28 mouse cellular contexts compared by ENCODE assay signal in genomic region chr6:103533048-103533447, GRCm38 (mm10). TPM values are rescaled to one million over a fixed set of nuclear protein-coding genes. Genes with fewer than 3 reads are reported as not detected.
"Had no signal": no experiment of that assay in that cellular context is flagged by ENCODE, and none has a peak within 500 bp of the region (broad histone marks: within the 10 kb centered on the region; RNA-seq: fewer than 3 reads in every experiment).

No protein-coding gene starts in this region.

- H3K4me1 ChIP-seq: heart, embryonic 13.5 days; heart, embryonic 15.5 days; kidney, embryonic 15.5 days; limb, embryonic 13.5 days; limb, embryonic 15.5 days; liver, embryonic 12.5 days had no signal

- H3K4me3 ChIP-seq: heart, adult 2 months; heart, embryonic 13.5 days; heart, embryonic 15.5 days; hindbrain, embryonic 13.5 days; hindbrain, embryonic 15.5 days; kidney, embryonic 15.5 days; limb, embryonic 13.5 days; limb, embryonic 15.5 days; liver, embryonic 12.5 days had no signal

- DNase-seq: gastrocnemius, postnatal 14 days; gastrocnemius, postnatal 36 days; heart, adult 11 months; heart, adult 2 months; heart, postnatal 14 days; heart, postnatal 36 days; kidney, adult 11 months; kidney, adult 2 months; kidney, adult 9 months; kidney, postnatal 14 days; kidney, postnatal 36 days; layer of hippocampus, adult 9-11 months; layer of hippocampus, postnatal 36 days; left cerebral cortex, postnatal 4 days had no signal

- ATAC-seq: hindbrain, postnatal 0 days; intestine, embryonic 16.5 days; liver, embryonic 12.5 days had no signal

- H3K9me3 ChIP-seq: heart, embryonic 13.5 days; heart, embryonic 15.5 days; hindbrain, embryonic 13.5 days; hindbrain, embryonic 15.5 days; kidney, embryonic 15.5 days; limb, embryonic 13.5 days; limb, embryonic 15.5 days; liver, embryonic 12.5 days had no signal

- H3K36me3 ChIP-seq: heart, embryonic 13.5 days; heart, embryonic 15.5 days; hindbrain, embryonic 13.5 days; hindbrain, embryonic 15.5 days; kidney, embryonic 15.5 days; limb, embryonic 13.5 days; limb, embryonic 15.5 days; liver, embryonic 12.5 days had no signal

- H3K27me3 ChIP-seq: heart, embryonic 13.5 days; heart, embryonic 15.5 days; hindbrain, embryonic 13.5 days; hindbrain, embryonic 15.5 days; kidney, embryonic 15.5 days; limb, embryonic 13.5 days; limb, embryonic 15.5 days; liver, embryonic 12.5 days had no signal

- H3K4me2 ChIP-seq: heart, embryonic 11.5 days; heart, embryonic 13.5 days; heart, embryonic 15.5 days; hindbrain, embryonic 13.5 days; hindbrain, embryonic 15.5 days; kidney, embryonic 15.5 days; limb, embryonic 13.5 days; limb, embryonic 15.5 days; liver, embryonic 12.5 days had no signal

- H3K9ac ChIP-seq: heart, embryonic 13.5 days; heart, embryonic 15.5 days; hindbrain, embryonic 13.5 days; hindbrain, embryonic 15.5 days; kidney, embryonic 15.5 days; limb, embryonic 13.5 days; limb, embryonic 15.5 days; liver, embryonic 12.5 days had no signal

- H3K27ac ChIP-seq: heart, adult 2 months; heart, embryonic 13.5 days; heart, embryonic 15.5 days; hindbrain, embryonic 13.5 days; hindbrain, embryonic 15.5 days; hindbrain, postnatal 0 days; kidney, embryonic 15.5 days; kidney, postnatal 0 days; limb, embryonic 13.5 days; limb, embryonic 15.5 days; liver, embryonic 12.5 days had no signal

RNA-seq across cellular contexts. Expression of gene Chl1, which starts 22.7 kb away (rescaled TPM):
- polyA plus RNA-seq: heart, postnatal 0 days; liver, adult 2 months had no signal
